Mouse (Mus musculus) kidney, embryonic 15.5 days (tissue): ENCODE data around the gene Neurog3. TPM values are rescaled to one million over a fixed set of nuclear protein-coding genes. Genes with fewer than 3 reads are reported as not detected.

Source experiments
- ATAC-seq: fragments of 200-750 bp; cut with Nextera tagmentation; replicated peaks from 2 replicates; pipeline ENCODE4 v1.8.0; 2017; ENCODE audit warnings: moderate TSS enrichment; ENCODE audit not compliant: low FRiP score
- H3K27ac ChIP-seq: fragments of 300-500 bp; sonication (generic); 2 replicates; pipeline ENCODE4 v1.5.1; 2015; ENCODE audit warnings: mild to moderate bottlenecking, inconsistent platforms
- H3K27me3 ChIP-seq: fragments of 300-500 bp; sonication (generic); 2 replicates; pipeline ENCODE4 v1.6.1; 2015; ENCODE audit warnings: inconsistent platforms
- H3K36me3 ChIP-seq: fragments of 300-500 bp; sonication (generic); 2 replicates; pipeline ENCODE4 v1.6.1; 2015; ENCODE audit warnings: inconsistent platforms
- H3K4me1 ChIP-seq: fragments of 300-500 bp; sonication (generic); 2 replicates; pipeline ENCODE4 v1.6.1; 2015; ENCODE audit warnings: inconsistent platforms
- H3K4me2 ChIP-seq: fragments of 300-500 bp; sonication (generic); 2 replicates; pipeline ENCODE4 v1.6.1; 2015; ENCODE audit warnings: moderate library complexity, mild to moderate bottlenecking, inconsistent platforms
- H3K4me3 ChIP-seq: fragments of 300-500 bp; sonication (generic); replicated peaks from 2 replicates; pipeline ENCODE4 v1.5.1; 2015; ENCODE audit warnings: mild to moderate bottlenecking, inconsistent platforms
- H3K9ac ChIP-seq: fragments of 300-500 bp; sonication (generic); 2 replicates; pipeline ENCODE4 v1.6.1; 2015; ENCODE audit warnings: mild to moderate bottlenecking, inconsistent platforms
- H3K9me3 ChIP-seq: fragments of 300-500 bp; sonication (generic); replicated peaks from 2 replicates; pipeline ENCODE4 v1.6.1; 2016; ENCODE audit warnings: inconsistent platforms
- WGBS: fragments of 180-500 bp; shearing (Covaris S2); methylation state at CpG from one replicate; pipeline ENCODE4 v1.1.7; 2015; ENCODE audit warnings: mixed read lengths; 5-methylcytosine and 5-hydroxymethylcytosine counted together
- polyA plus RNA-seq: library from polyadenylated mRNA; unstranded; fragments of >200 nt; fragmentation: Nextera tagmentation; extraction: Ambion mirVana; gene quantifications from 2 replicates; pipeline ENCODE4 v1.2.1, GENCODE M21; 2015

Neurog3 gene
- polyA plus RNA-seq, 1 experiment from 2014 or later: not detected

DNA sequence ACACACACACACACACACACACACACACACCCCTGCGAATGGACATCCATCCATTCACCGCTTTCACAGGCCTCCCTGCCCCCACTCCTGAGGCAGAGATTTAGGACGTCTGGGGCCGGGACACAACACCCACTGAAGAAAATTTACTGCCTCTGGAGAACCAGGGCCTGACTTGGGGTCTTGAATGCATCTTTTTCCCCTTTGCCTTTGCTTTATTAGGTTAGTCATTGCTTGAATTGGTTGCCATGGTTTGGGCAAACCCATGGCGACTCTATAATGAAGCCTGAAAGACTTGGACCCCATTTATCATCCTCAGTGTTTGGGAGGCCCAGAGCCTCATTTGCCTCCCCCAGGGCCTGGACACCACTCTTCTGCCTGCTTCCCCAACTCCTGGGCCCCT lies 13.1 kb downstream of the Neurog3 start:
- Histone ChIP-seq H3K4me3 (no peak overlapping the region), H3K36me3 (no peaks in the 10 kb centered on the region), H3K9me3 (no peaks in the 10 kb centered on the region), H3K27ac (no peak overlapping the region), H3K4me2 (no peak overlapping the region), H3K27me3 (peaks cover 39% of the 10 kb centered on the region), H3K4me1 (no peaks in the 10 kb centered on the region), H3K9ac (no peak overlapping the region)
- ATAC-seq: no peak
- WGBS: 51% methylated on average over 5 of the region's 5 CpGs

DNA sequence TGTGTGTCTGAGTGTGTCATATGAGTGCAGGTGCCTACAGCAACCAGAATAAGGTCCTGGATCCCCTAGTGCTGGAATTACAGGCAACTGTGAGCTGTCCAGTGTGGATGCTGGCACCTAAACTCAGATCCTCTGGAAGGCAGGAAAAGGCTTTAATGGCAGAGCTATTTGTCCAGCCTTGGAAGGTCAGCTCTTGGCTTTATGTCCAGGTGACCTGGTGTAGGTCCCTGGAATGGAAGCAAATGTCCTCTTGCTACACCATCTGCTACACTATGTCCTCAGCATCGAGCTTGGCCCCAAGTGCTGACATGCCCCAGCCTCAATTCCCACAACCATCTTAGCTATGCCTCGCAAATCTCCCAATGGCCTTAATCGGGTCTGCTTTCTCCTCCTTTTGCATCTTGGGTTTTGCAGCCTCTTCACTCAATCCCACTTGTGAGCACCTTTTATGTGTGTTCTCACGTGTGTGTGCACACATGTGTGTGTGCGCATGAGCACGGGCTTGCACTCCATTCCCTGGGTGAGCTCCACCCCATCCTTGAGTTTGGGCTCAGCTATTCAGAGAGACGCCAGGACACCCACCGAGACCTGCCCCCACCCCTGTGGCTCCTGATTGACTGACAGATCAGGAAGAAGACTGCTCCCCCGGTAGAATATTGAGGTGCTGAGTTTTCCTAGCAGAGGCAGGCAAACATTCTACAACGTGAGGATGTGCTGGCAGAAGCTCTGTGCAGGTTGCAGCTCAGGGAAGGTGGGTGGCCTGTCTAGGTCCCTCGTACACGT lies 14.8 kb downstream of the Neurog3 start:
- Histone ChIP-seq H3K4me1 (no peaks in the 10 kb centered on the region), H3K9ac (no peak overlapping the region), H3K27me3 (peaks cover 30% of the 10 kb centered on the region; the same call in 1 of the 2 replicates), H3K36me3 (no peaks in the 10 kb centered on the region), H3K9me3 (no peaks in the 10 kb centered on the region), H3K4me3 (no peak overlapping the region), H3K27ac (no peak overlapping the region), H3K4me2 (no peak overlapping the region)
- 63% methylated on average over 12 of the region's 12 CpGs for WGBS
- ATAC-seq: no peak

DNA sequence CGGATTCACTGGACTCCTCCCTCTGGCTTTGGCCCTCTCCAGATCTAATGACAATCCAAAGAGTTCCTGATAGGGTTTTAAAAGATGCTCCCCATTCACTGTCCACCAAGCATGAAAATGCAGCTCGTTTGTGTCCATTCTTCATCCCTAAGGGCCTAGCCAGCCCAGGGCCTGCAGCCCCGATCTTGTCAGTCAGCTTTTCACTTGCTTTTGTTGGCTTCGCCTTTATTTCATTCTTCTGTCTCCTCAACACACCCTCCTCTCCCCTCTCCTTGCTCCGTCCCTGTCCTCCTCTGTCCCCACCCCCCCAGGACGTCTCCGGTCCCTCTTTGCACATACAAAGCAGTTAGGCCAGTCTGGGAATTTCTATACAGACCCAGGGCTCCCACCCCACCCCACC lies 17.0 kb downstream of the Neurog3 start:
- Histone ChIP-seq H3K9me3 (no peaks in the 10 kb centered on the region), H3K4me2 (no peak overlapping the region), H3K4me1 (no peaks in the 10 kb centered on the region), H3K27me3 (peaks cover 20% of the 10 kb centered on the region; the same call in 1 of the 2 replicates), H3K36me3 (no peaks in the 10 kb centered on the region), H3K4me3 (no peak overlapping the region), H3K9ac (no peak overlapping the region), H3K27ac (no peak overlapping the region)
- WGBS: 64% methylated on average over 7 of the region's 7 CpGs
- no peak for ATAC-seq

GRCm38 (mm10) chr10:62162410-62162809 lies 29.5 kb downstream of the Neurog3 start:
- 0 out of 2 replicates have a peak, but pooled peaks have one; percentile 52 for ATAC-seq

DNA sequence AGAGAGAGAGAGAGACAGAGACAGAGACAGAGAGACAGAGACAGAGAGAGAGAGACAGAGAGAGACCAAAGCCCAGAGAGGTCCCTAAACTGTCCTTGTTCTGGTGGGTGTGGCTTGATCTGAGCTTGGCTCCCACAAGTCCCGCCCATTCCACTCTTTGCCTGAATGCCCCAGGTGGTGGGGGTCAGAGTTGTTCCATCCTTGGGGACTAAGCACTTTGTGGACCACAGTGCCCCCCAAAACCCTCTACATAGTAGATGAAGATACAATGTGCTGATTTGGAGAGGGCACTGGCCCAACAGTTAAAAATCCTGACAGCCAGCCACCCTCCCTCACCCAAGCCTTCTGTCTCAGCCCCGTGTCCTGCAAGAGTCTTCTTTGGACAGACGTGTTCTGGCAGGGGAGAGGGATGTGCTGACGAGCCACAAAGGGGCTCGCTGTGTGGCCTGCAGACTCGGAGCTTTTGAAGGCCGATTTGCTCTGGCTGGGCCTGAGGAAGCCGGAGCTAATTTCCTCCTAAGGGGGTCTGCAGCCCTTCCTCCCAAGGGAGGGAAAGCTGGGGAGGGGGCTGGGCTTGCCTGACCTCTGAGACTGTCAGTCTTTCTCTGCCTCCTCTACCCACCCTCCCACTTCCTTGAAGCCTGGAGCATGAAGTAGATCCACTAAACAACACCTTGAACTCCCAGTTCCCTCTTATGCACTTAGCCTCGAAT lies 40.1 kb downstream of the Neurog3 start:
- Histone ChIP-seq H3K36me3 (no peaks in the 10 kb centered on the region), H3K9me3 (no peaks in the 10 kb centered on the region), H3K4me1 (peaks cover 18% of the 10 kb centered on the region), H3K4me2 (no peak overlapping the region), H3K4me3 (no peak overlapping the region), H3K27me3 (0 out of 2 replicates have a peak, but pooled peaks cover 5% of the 10 kb centered on the region), H3K27ac (no peak overlapping the region), H3K9ac (no peak overlapping the region)
- 6% methylated on average over 9 of the region's 9 CpGs for WGBS
- no peak for ATAC-seq

More at GRCm38 (mm10) chr10:62162410-62162809, 29.5 kb downstream of the Neurog3 start:
- Histone ChIP-seq H3K27ac (no peak overlapping the region), H3K27me3 (no peaks in the 10 kb centered on the region), H3K9ac (no peak overlapping the region), H3K4me2 (peak overlapping the region; percentile 12; the same call in 1 of the 2 replicates), H3K4me1 (peaks cover 12% of the 10 kb centered on the region), H3K36me3 (no peaks in the 10 kb centered on the region), H3K4me3 (no peak overlapping the region), H3K9me3 (no peaks in the 10 kb centered on the region)
- WGBS: 35% methylated on average over 10 of the region's 10 CpGs

DNA sequence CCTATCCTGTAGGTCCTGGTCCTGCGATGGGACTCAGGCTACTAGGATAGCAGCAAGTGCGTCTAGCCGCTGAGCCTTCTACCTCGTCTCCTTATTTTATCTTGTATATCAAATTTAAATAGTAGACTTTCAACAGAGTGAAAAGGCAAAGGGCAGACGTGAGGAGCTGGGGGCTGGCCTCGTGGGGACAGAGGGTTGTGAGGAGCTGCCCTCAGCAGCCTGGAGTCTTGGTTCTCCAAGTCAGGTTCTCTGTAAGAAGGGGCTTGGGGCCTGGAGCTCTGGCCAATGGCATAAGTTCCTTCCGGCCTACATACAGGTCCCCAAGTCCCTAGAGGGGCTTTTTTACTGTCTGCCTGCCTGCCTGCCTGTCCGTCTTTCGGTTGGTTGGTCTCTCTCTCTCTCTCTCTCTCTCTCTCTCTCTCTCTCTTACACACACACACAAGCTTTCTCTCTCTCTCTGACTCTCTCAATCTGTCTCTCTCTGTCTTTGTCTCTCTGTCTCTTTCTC lies 41.1 kb downstream of the Neurog3 start:
- ATAC-seq: no peak
- Histone ChIP-seq H3K4me1 (peaks cover 18% of the 10 kb centered on the region), H3K27ac (no peak overlapping the region), H3K27me3 (0 out of 2 replicates have a peak, but pooled peaks cover 5% of the 10 kb centered on the region), H3K4me2 (no peak overlapping the region), H3K36me3 (no peaks in the 10 kb centered on the region), H3K9me3 (no peaks in the 10 kb centered on the region), H3K9ac (no peak overlapping the region), H3K4me3 (no peak overlapping the region)
- WGBS: 20% methylated on average over 9 of the region's 9 CpGs

- H3K9me3 ChIP-seq: no peaks in the 10 kb centered on the region
- no peak overlapping the region for H3K4me3 ChIP-seq
- H3K9ac ChIP-seq: no peak overlapping the region
- no peak for ATAC-seq
- H3K4me1 ChIP-seq: peaks cover 18% of the 10 kb centered on the region
- no peak overlapping the region for H3K4me2 ChIP-seq
- no peak overlapping the region for H3K27ac ChIP-seq
- 54% methylated on average over 15 of the region's 15 CpGs for WGBS
- no peaks in the 10 kb centered on the region for H3K36me3 ChIP-seq
- H3K27me3 ChIP-seq: 0 out of 2 replicates have a peak, but pooled peaks cover 5% of the 10 kb centered on the region
These were observed 41.8 kb downstream of the Neurog3 start for GRCm38 (mm10) chr10:62174533-62175313.

DNA sequence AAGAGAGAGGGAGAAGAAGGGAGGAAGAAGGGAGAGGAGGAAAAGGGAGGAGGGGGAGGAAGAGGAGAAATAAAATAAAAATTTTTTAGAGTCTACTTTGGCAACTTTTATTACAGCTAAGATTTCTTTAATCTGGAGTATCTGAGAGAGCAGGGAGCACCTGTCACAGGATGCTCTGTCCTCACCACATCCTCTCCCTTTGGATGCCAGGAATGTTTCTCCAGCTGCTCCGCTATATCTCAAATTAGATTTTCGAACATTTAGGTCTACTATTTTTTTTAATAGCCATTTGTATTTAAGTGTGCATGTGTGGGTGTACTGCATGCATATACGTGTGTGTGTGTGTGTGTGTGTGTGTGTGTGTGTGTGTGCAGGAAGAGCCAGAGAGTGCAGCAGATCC lies 47.1 kb downstream of the Neurog3 start:
- Histone ChIP-seq H3K4me2 (no peak overlapping the region), H3K4me3 (no peak overlapping the region), H3K36me3 (no peaks in the 10 kb centered on the region), H3K27ac (no peak overlapping the region), H3K4me1 (0 out of 2 replicates have a peak, but pooled peaks cover 3% of the 10 kb centered on the region), H3K27me3 (peaks cover 19% of the 10 kb centered on the region), H3K9me3 (no peaks in the 10 kb centered on the region), H3K9ac (no peak overlapping the region)
- no peak for ATAC-seq
- WGBS: 89% methylated on average over 3 of the region's 3 CpGs

GRCm38 (mm10) chr10:62181701-62182100 lies 48.8 kb downstream of the Neurog3 start:
- H3K9ac ChIP-seq: no peak overlapping the region
- no peaks in the 10 kb centered on the region for H3K9me3 ChIP-seq
- 0 out of 2 replicates have a peak, but pooled peaks cover 3% of the 10 kb centered on the region for H3K4me1 ChIP-seq
- no peak overlapping the region for H3K4me3 ChIP-seq
- no peaks in the 10 kb centered on the region for H3K36me3 ChIP-seq
- WGBS: 50% methylated on average over 3 of the region's 3 CpGs
- H3K27me3 ChIP-seq: peaks cover 26% of the 10 kb centered on the region
- ATAC-seq: no peak
- H3K27ac ChIP-seq: no peak overlapping the region
- H3K4me2 ChIP-seq: no peak overlapping the region

- Histone ChIP-seq H3K36me3 (no peaks in the 10 kb centered on the region), H3K27me3 (peaks cover 26% of the 10 kb centered on the region), H3K9me3 (no peaks in the 10 kb centered on the region), H3K27ac (no peak overlapping the region), H3K4me3 (no peak overlapping the region), H3K4me1 (0 out of 2 replicates have a peak, but pooled peaks cover 3% of the 10 kb centered on the region), H3K9ac (no peak overlapping the region), H3K4me2 (no peak overlapping the region)
- WGBS: 72% methylated on average over 6 of the region's 6 CpGs
- no peak for ATAC-seq
These were observed 49.7 kb downstream of the Neurog3 start for GRCm38 (mm10) chr10:62182471-62183014.

- Histone ChIP-seq H3K4me3 (no peak overlapping the region), H3K36me3 (no peaks in the 10 kb centered on the region), H3K27ac (no peak overlapping the region), H3K4me2 (no peak overlapping the region), H3K9me3 (no peaks in the 10 kb centered on the region), H3K27me3 (peaks cover 26% of the 10 kb centered on the region), H3K9ac (no peak overlapping the region), H3K4me1 (0 out of 2 replicates have a peak, but pooled peaks cover 3% of the 10 kb centered on the region)
- peak; percentile 44; the same call in 1 of the 2 replicates for ATAC-seq
- under 1% methylated on average over 10 of the region's 10 CpGs for WGBS
These were observed 50.2 kb downstream of the Neurog3 start for GRCm38 (mm10) chr10:62183053-62183452.
